Mouse (Mus musculus) monocyte, adult 59 days (primary cell): ENCODE measurements around the gene Gm21173. TPM values are rescaled to one million over a fixed set of nuclear protein-coding genes. Genes with fewer than 3 reads are reported as not detected.

Experiments used
- total RNA-seq, 2 experiments: library from RNA; stranded (reverse); gene quantifications; one replicate each; pipeline ENCODE4 v1.2.4; 2023

Gene Gm21173
- total RNA-seq, result not detected

GRCm38 (mm10) chrY:76761300-76761699 lies at the start of gene Gm21173:
Gm21173 (plus strand) TSS chrY:76761600.

